Mouse (Mus musculus) inflammation-experienced regulatory T-cells, adult 16 weeks (primary cell): Measurements from ENCODE around the gene Zscan4b. TPM values are rescaled to one million over a fixed set of nuclear protein-coding genes. Genes with fewer than 3 reads are reported as not detected.

Experiments used
- polyA plus RNA-seq: library from polyadenylated mRNA; unstranded; fragments of 100-300 nt; shearing (Covaris generic); gene quantifications from one replicate; pipeline ENCODE4 v1.2.1, GENCODE M21; 2017

The Zscan4b gene
- not detected for polyA plus RNA-seq

DNA sequence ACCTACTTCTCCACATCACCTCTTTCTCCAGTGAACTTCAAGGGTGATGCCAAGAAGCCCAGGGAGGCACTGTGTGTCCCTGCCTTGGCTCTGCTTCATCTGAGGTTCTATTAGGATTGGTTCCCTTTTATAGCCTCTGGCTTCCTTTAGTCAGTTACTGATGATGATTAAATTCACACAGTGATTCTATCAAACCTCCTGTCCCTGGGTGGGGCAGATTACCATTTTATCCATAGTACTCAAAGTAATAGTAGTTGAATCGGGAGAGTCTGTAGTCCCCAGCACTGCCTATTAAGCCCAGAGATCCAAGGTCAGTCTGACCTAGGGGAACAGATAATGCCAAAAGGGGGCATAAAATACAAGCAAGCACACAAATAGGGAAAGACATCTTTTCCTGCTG is at the start of gene Zscan4b:
TSS of gene Zscan4b (minus strand) at position 101 of the 400 bp plus-strand sequence.

Other genes starting within 250 kb of the Zscan4b start
- not detected for gene Nlrp4b, start 217.3 kb downstream of the Zscan4b start, polyA plus RNA-seq
- gene Vmn1r71, start 150.7 kb downstream of the Zscan4b start, polyA plus RNA-seq: not detected
- gene Zscan4c, start 100.7 kb upstream of the Zscan4b start, polyA plus RNA-seq: not detected
- gene Zscan4-ps1, start 164.6 kb upstream of the Zscan4b start, polyA plus RNA-seq: not detected